Mouse (Mus musculus): ENCODE measurements around the gene Hoxb7. TPM values are rescaled to one million over a fixed set of nuclear protein-coding genes. Genes with fewer than 3 reads are reported as not detected.

Gene Hoxb7
- polyA plus RNA-seq (2012; rRNA removed): 0.11 TPM in 1 of 2 replicates, not detected in the other

DNA sequence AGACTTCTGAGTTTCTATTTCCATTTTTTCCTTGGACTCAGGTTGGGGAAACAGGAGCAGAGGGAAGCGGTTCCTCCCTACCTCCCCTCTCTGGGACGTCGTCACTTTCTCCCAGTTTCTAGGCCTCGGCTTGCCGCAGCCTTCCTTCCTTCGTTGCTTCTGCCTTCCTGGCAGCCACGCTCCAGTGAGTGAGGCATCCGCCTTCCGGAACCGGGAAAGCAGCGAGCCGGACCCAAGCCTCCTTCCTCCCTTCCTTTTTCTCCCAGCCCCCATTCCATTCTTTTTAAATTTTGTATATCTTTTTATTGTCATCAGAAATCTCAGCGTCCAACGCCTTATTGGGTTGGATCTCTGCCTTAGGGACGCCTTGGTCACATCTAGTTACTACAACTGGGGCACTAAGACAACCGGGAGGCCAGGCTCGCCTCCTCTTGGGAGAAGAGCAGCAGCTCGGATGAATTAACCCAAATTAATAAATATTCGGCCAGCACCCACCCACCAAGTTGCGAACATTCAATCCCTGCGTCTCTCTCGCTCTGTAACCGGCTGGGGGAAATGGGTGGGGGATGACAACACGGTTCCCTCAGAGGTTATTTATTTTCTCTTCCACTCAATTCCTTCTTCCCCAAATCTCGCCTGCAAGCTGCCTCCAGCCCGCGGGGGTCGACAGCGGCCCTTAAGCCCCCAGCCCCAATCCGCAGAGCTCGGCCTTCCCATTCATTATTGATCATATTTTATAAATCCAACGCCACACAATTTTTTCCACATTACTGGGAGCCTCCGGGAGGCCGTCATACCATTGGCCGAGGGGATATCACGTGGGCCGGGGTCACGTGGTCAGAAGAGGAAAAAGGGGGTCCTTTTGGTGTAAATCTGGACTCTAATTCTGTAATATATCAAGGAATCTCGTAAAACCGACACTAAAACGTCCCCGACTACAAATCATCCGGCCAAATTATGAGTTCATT is at the start of gene Hoxb7:
Gene Hoxb7 (plus strand): TSS at position 853 of the 968 bp plus-strand sequence.
- Histone ChIP-seq H3K27me3 (ENCODE audit: control insufficient read depth, insufficient read depth, low read length) (peaks cover 29% of the 10 kb centered on the region; the same call in 1 of the 2 replicates), H3K4me1 (ENCODE audit: control insufficient read depth, insufficient read depth, low read length) (no peaks in the 10 kb centered on the region), H3K27ac (ENCODE audit: insufficient read depth, low read length) (no peak within 1 kb of the TSS), H3K4me3 (replicated peaks; ENCODE audit: insufficient read depth, low read depth, low read length) (no peak within 1 kb of the TSS)
- WGBS: 4% methylated on average over 43 of the region's 43 CpGs
- DNase-seq: no peak
- TF ChIP-seq POLR2A (IDR thresholded peaks at IDR 0.05; ENCODE audit: borderline replicate concordance, insufficient read depth, low read length): no peak
- no peak for TF ChIP-seq CTCF (IDR thresholded peaks at IDR 0.05; ENCODE audit: borderline replicate concordance, insufficient read depth, low read depth, low read length)

DNA sequence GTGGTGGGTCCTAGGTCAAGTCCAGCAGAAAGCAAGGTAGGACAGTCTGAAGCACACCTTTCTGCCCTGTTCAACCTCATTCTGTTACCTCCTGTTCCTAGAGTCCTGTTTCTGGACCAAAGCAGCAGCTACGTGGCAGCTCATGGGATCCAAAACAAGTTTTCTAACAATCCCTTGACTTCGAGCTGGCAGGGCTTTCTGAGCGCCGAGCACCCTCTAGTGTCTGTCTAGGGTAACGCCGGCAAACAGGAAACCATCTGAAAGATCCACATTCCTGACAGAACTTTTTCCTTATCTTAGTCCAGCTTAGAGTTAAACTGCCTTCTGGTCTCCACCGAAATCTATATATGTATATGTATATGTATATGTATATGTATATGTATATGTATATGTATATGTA is 46.2 kb upstream of the Hoxb7 start:
- H3K4me3 ChIP-seq (replicated peaks; ENCODE audit: insufficient read depth, low read depth, low read length): no peak overlapping the region
- no peak overlapping the region for H3K27ac ChIP-seq (ENCODE audit: insufficient read depth, low read length)
- H3K27me3 ChIP-seq (ENCODE audit: control insufficient read depth, insufficient read depth, low read length): no peaks in the 10 kb centered on the region; the same call in 1 of the 2 replicates
- TF ChIP-seq POLR2A (IDR thresholded peaks at IDR 0.05; ENCODE audit: borderline replicate concordance, insufficient read depth, low read length): no peak
- peak; percentile 66; the same call in 1 of the 2 replicates for TF ChIP-seq CTCF (IDR thresholded peaks at IDR 0.05; ENCODE audit: borderline replicate concordance, insufficient read depth, low read depth, low read length)
- no peaks in the 10 kb centered on the region for H3K4me1 ChIP-seq (ENCODE audit: control insufficient read depth, insufficient read depth, low read length)
- 2% methylated on average over 7 of the region's 7 CpGs for WGBS
- peak; percentile 4 to 21 for DNase-seq

DNA sequence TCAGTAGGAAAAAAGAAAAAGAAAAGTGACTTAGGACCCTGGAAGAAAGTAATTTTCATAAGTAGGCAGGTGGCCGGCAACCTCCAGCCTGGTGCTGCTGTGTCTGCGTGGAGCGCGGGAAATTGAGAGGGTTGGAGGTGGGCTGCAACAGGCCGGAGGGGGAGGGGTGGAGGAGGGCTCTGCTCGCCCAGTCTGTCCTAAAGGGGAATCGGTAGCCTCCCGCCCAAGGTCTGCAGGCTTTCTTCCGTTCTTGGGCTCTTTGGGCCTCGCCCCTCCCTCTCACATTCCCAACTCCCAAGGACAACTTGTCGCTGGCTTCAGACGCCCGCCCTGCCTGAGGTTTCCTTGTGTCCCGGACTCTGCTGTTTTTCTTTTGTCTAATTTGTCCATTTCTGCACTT is 35.5 kb upstream of the Hoxb7 start:
- H3K27ac ChIP-seq (ENCODE audit: insufficient read depth, low read length): no peak overlapping the region
- no peak for DNase-seq
- H3K4me1 ChIP-seq (ENCODE audit: control insufficient read depth, insufficient read depth, low read length): no peaks in the 10 kb centered on the region
- TF ChIP-seq POLR2A (IDR thresholded peaks at IDR 0.05; ENCODE audit: borderline replicate concordance, insufficient read depth, low read length): no peak
- TF ChIP-seq CTCF (IDR thresholded peaks at IDR 0.05; ENCODE audit: borderline replicate concordance, insufficient read depth, low read depth, low read length): no peak
- under 1% methylated on average over 14 of the region's 14 CpGs for WGBS
- no peak overlapping the region for H3K4me3 ChIP-seq (replicated peaks; ENCODE audit: insufficient read depth, low read depth, low read length)
- H3K27me3 ChIP-seq (ENCODE audit: control insufficient read depth, insufficient read depth, low read length): peaks cover 4% of the 10 kb centered on the region; the same call in 1 of the 2 replicates

DNA sequence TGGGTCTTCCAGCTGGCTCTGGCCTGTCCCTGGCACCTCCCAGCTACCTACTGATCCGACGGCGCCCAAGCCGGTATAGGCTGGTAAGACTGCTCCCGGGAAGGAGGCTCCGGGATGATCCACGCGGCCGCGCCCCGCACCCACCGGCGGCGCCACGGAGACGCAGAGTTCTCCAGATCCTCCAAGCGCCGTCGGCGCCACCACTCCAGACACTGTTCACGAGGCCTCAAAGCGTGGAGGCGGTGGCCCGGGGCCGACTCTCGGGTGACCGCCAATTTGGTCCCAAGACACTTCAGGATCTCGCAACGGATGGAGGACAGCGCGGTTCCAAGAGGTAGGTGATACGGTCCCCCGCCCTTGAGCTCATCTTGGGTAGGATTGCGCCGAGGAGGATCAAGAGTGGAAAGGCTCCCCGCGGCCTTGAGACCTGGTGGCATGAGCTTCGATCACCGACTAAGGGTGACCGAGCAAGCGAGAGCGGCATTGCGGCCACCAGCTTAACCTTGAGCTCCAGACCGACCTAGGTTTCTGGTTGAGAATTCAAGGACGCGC is 34.9 kb upstream of the Hoxb7 start:
- TF ChIP-seq POLR2A (IDR thresholded peaks at IDR 0.05; ENCODE audit: borderline replicate concordance, insufficient read depth, low read length) (no peak), CTCF (IDR thresholded peaks at IDR 0.05; ENCODE audit: borderline replicate concordance, insufficient read depth, low read depth, low read length) (no peak)
- H3K4me3 ChIP-seq (replicated peaks; ENCODE audit: insufficient read depth, low read depth, low read length): no peak overlapping the region
- 1% methylated on average over 46 of the region's 46 CpGs for WGBS
- DNase-seq: no peak
- peaks cover 4% of the 10 kb centered on the region; the same call in 1 of the 2 replicates for H3K27me3 ChIP-seq (ENCODE audit: control insufficient read depth, insufficient read depth, low read length)
- no peak overlapping the region for H3K27ac ChIP-seq (ENCODE audit: insufficient read depth, low read length)
- H3K4me1 ChIP-seq (ENCODE audit: control insufficient read depth, insufficient read depth, low read length): no peaks in the 10 kb centered on the region

DNA sequence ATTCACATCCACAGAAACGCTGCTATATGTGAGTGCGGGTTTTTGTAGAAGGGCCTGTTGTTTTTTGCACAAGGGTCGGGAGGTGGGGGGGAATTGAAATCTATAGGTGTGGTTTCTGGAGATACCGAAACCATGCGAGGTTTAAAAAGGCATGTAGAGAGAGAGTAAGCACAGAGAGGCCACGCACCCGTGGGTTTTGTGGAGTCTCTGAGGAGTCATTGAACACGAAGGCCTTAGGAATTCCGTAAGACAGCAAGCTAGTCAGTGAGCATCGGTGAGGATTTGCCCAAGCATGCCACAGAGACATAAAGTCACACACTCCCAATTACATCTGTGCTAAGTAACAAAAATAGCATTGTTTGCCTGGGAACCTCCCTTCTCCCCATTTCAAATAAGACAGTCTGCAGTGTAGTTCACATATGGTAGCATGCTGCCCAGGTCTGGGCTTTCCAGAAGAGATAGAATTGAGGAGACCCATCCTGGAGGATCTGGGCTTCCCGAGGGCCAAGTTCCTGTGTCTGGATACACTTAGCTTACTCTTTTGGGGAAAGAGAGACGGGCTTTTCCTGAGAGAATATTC is 33.8 kb upstream of the Hoxb7 start:
- 6% methylated on average over 12 of the region's 12 CpGs for WGBS
- peaks cover 4% of the 10 kb centered on the region; the same call in 1 of the 2 replicates for H3K27me3 ChIP-seq (ENCODE audit: control insufficient read depth, insufficient read depth, low read length)
- H3K27ac ChIP-seq (ENCODE audit: insufficient read depth, low read length): no peak overlapping the region

DNA sequence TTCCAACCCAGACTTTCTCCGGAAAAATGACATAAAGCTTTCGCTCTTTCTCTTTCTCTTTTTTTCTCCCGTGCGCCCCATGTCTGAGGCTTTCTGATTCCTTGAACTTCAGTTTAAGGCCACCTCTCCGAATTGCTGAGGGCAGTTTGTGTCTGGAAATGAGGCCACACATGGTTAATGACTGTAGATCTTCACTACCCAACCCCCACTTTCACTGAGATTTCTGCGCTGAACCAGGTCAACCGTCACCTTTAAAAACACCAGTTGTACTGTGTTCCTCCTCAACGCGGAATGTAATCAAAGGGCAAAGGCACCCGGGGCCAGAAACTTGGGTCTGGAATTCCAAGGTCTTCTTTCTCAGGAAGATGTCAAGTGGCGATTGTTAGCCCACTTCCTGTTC is 32.2 kb upstream of the Hoxb7 start:
- Histone ChIP-seq H3K27ac (ENCODE audit: insufficient read depth, low read length) (no peak overlapping the region), H3K4me3 (replicated peaks; ENCODE audit: insufficient read depth, low read depth, low read length) (no peak overlapping the region), H3K4me1 (ENCODE audit: control insufficient read depth, insufficient read depth, low read length) (no peaks in the 10 kb centered on the region), H3K27me3 (ENCODE audit: control insufficient read depth, insufficient read depth, low read length) (peaks cover 4% of the 10 kb centered on the region; the same call in 1 of the 2 replicates)
- WGBS: 3% methylated on average over 11 of the region's 11 CpGs
- no peak for DNase-seq
- TF ChIP-seq CTCF (IDR thresholded peaks at IDR 0.05; ENCODE audit: borderline replicate concordance, insufficient read depth, low read depth, low read length) (no peak), POLR2A (IDR thresholded peaks at IDR 0.05; ENCODE audit: borderline replicate concordance, insufficient read depth, low read length) (no peak)

More for the DNA sequence above, 33.8 kb upstream of the Hoxb7 start:
- Histone ChIP-seq H3K4me3 (replicated peaks; ENCODE audit: insufficient read depth, low read depth, low read length) (no peak overlapping the region), H3K4me1 (ENCODE audit: control insufficient read depth, insufficient read depth, low read length) (no peaks in the 10 kb centered on the region)
- DNase-seq: no peak
- TF ChIP-seq CTCF (IDR thresholded peaks at IDR 0.05; ENCODE audit: borderline replicate concordance, insufficient read depth, low read depth, low read length) (no peak), POLR2A (IDR thresholded peaks at IDR 0.05; ENCODE audit: borderline replicate concordance, insufficient read depth, low read length) (no peak)

DNA sequence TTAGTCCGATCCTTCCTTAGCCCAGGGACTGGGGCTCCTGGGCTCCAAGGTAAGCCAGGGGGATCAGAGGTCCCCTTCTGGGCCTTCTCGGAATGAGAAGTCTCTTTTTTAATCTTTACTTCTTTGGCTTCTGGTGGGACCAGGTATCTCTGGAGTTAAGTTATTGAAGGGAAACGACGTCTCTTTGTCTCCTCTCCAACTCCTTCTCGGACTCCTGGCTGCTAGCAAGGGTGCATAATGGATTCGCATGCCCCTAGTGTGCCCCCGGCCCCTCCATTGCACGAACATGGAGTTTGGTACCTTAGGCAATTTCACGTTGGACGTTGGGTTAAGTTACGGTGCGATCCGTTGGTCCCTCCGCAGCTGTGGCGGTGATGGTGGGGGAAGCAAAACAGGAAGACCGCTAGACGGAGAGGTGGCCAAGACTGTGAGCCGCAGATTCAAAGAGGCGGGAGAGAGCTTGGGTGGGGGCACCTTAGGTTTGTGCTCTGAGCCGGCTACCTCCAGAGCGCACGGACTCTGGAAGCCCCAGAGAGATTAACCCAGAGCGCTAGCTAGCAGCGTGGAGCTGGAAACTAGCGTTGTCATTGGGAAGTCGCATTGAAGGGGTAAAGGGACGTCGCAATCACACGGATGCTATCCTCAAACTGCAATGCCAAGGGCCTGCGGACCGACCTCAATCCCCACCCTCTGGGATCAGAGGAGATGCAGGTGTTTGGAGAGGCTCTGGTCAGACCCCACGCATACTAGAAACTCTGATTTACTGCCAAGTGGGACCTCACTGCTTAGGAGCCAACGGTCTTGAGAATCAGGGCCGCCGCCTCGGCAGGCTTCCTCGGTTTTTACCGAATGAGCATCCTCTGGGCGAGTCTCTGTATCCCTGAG is 31.1 kb upstream of the Hoxb7 start:
- TF ChIP-seq POLR2A (IDR thresholded peaks at IDR 0.05; ENCODE audit: borderline replicate concordance, insufficient read depth, low read length) (no peak), CTCF (IDR thresholded peaks at IDR 0.05; ENCODE audit: borderline replicate concordance, insufficient read depth, low read depth, low read length) (no peak)
- no peaks in the 10 kb centered on the region for H3K4me1 ChIP-seq (ENCODE audit: control insufficient read depth, insufficient read depth, low read length)
- 3% methylated on average over 39 of the region's 39 CpGs for WGBS
- no peak overlapping the region for H3K27ac ChIP-seq (ENCODE audit: insufficient read depth, low read length)
- DNase-seq: no peak
- peaks cover 4% of the 10 kb centered on the region; the same call in 1 of the 2 replicates for H3K27me3 ChIP-seq (ENCODE audit: control insufficient read depth, insufficient read depth, low read length)
- no peak overlapping the region for H3K4me3 ChIP-seq (replicated peaks; ENCODE audit: insufficient read depth, low read depth, low read length)
